11 mouse cellular contexts compared by ENCODE assay signal in genomic region chr8:111568029-111568428, GRCm38 (mm10). TPM values are rescaled to one million over a fixed set of nuclear protein-coding genes. Genes with fewer than 3 reads are reported as not detected.
DNase-seq lines count a peak whose midpoint lies in the region; ATAC-seq lines count a peak whose summit lies in the region.
"Had no signal": no experiment of that assay in that cellular context is flagged by ENCODE, and none has a peak within 500 bp of the region (broad histone marks: within the 10 kb centered on the region; RNA-seq: fewer than 3 reads in every experiment).

No protein-coding gene starts in this region.

- peaks cover 66% of the 10 kb centered on the region for H3K4me1 ChIP-seq in heart, embryonic 13.5 days
- H3K4me1 ChIP-seq in liver, embryonic 11.5 days (replicated peaks; ENCODE audit: control insufficient read depth, insufficient read depth, low read length) = peaks cover 60% of the 10 kb centered on the region

- no peak overlapping the region; the same call in 1 of the 2 replicates for H3K27ac ChIP-seq in heart, embryonic 13.5 days (replicated peaks)
- H3K27ac ChIP-seq in liver, embryonic 11.5 days (ENCODE audit: low read depth, low read length) = peak overlapping the region; percentile 94
- H3K27ac ChIP-seq: limb, embryonic 13.5 days had no signal

- H3K4me3 ChIP-seq in heart, embryonic 13.5 days = no peak overlapping the region
- H3K4me3 ChIP-seq in liver, embryonic 11.5 days (ENCODE audit: low read depth, low read length) = 0 out of 2 replicates have a peak overlapping the region, but pooled peaks have one; percentile 5
- H3K4me3 ChIP-seq: limb, embryonic 13.5 days; megakaryocyte, embryonic 14.5 days had no signal

- H3K4me2 ChIP-seq in heart, embryonic 13.5 days = no peak overlapping the region
- peak overlapping the region; percentile 52 for H3K4me2 ChIP-seq in liver, embryonic 11.5 days
- H3K4me2 ChIP-seq: limb, embryonic 13.5 days had no signal

- no peaks in the 10 kb centered on the region for H3K9me3 ChIP-seq in heart, embryonic 13.5 days
- no peaks in the 10 kb centered on the region for H3K9me3 ChIP-seq in liver, embryonic 11.5 days (ENCODE audit: control insufficient read depth, low read length)
- H3K9me3 ChIP-seq: limb, embryonic 13.5 days; megakaryocyte, embryonic 14.5 days had no signal

- H3K9ac ChIP-seq in heart, embryonic 13.5 days = peak overlapping the region; percentile 52; the same call in 1 of the 2 replicates
- H3K9ac ChIP-seq in liver, embryonic 11.5 days (ENCODE audit: low read depth, low read length) = peak overlapping the region; percentile 51; the same call in 1 of the 2 replicates
- H3K9ac ChIP-seq: limb, embryonic 13.5 days had no signal

- WGBS in heart, embryonic 13.5 days = 49% methylated on average over 3 of the region's 3 CpGs
- WGBS in liver, embryonic 11.5 days = 29% methylated on average over 3 of the region's 3 CpGs

- no peak for ATAC-seq in heart, embryonic 13.5 days (ENCODE audit: extremely low read depth, insufficient number of reproducible peaks, low FRiP score, low TSS enrichment)
- ATAC-seq in liver, embryonic 11.5 days (replicated peaks; ENCODE audit: low FRiP score) = peak; percentile 90
- ATAC-seq: CD4-positive, CD25-positive, alpha-beta regulatory T cell, adult 4 months had no signal

- H3K36me3 ChIP-seq in heart, embryonic 13.5 days = no peaks in the 10 kb centered on the region
- no peaks in the 10 kb centered on the region for H3K36me3 ChIP-seq in liver, embryonic 11.5 days (ENCODE audit: control insufficient read depth, insufficient read depth, low read length)
- H3K36me3 ChIP-seq: limb, embryonic 13.5 days had no signal

- DNase-seq in heart, adult 18-20 months = no peak
- DNase-seq in thymus, postnatal 14 days = peak; percentile 40
- DNase-seq in thymus, adult 18-20 months = no peak
- DNase-seq in liver, embryonic 11.5 days (ENCODE audit: low spot score) = no peak
- no peak for DNase-seq in spleen, postnatal 14 days (ENCODE audit: low spot score in 2 of 2)
- DNase-seq in cerebellum, postnatal 4 days (ENCODE audit: low spot score in 2 of 2) = no peak
- no peak for DNase-seq in kidney, postnatal 25 days

- H3K27me3 ChIP-seq in heart, embryonic 13.5 days (replicated peaks) = no peaks in the 10 kb centered on the region
- H3K27me3 ChIP-seq in liver, embryonic 11.5 days (replicated peaks; ENCODE audit: control insufficient read depth, insufficient read depth, low read length) = no peaks in the 10 kb centered on the region
- H3K27me3 ChIP-seq: limb, embryonic 13.5 days; megakaryocyte, embryonic 14.5 days had no signal

RNA-seq across cellular contexts. Expression of gene Znrf1, which starts 32.1 kb away (rescaled TPM):
- polyA plus RNA-seq in heart, embryonic 13.5 days (2015; fragmentation: Nextera tagmentation; extraction: Ambion mirVana) = 19.7 and 20.1 TPM in 2 replicates
- total RNA-seq in heart, adult 18-20 months (2021) = 10 to 100 TPM; 52.5 to 66.6 TPM
- 24.9 and 27.6 TPM in 2 replicates for polyA plus RNA-seq in liver, embryonic 11.5 days (2014; fragmentation: Nextera tagmentation; extraction: Ambion mirVana)

RNA-seq across cellular contexts. Expression of gene Wdr59, which starts 46.1 kb away (rescaled TPM):
- 3.6 and 4.3 TPM in 2 replicates for polyA plus RNA-seq in heart, embryonic 13.5 days (2015; fragmentation: Nextera tagmentation; extraction: Ambion mirVana)
- total RNA-seq in heart, adult 18-20 months (2021) = 1 to 10 TPM; 7.1 to 7.8 TPM
- 3.1 and 3.8 TPM in 2 replicates for polyA plus RNA-seq in liver, embryonic 11.5 days (2014; fragmentation: Nextera tagmentation; extraction: Ambion mirVana)
